Mouse (Mus musculus): ENCODE measurements around the gene Spata13.

The Spata13 gene

GRCm38 (mm10) chr14:60715686-60716085 lies 81.9 kb downstream of the Spata13 start:
- DNase-seq (ENCODE audit: low spot score): no peak

GRCm38 (mm10) chr14:60721304-60721703 lies 87.5 kb downstream of the Spata13 start:
- no peak for DNase-seq (ENCODE audit: low spot score)

GRCm38 (mm10) chr14:60721938-60722337 lies 88.1 kb downstream of the Spata13 start:
- DNase-seq (ENCODE audit: low spot score): no peak

- no peak for DNase-seq (ENCODE audit: low spot score)
Observed at GRCm38 (mm10) chr14:60726091-60726490, 92.3 kb downstream of the Spata13 start.

GRCm38 (mm10) chr14:60727130-60727529 lies 93.3 kb downstream of the Spata13 start:
- peak; percentile 31 for DNase-seq (ENCODE audit: low spot score)

- DNase-seq (ENCODE audit: low spot score): peak; percentile 79
Observed at GRCm38 (mm10) chr14:60732081-60732480, 98.3 kb downstream of the Spata13 start.

- DNase-seq (ENCODE audit: low spot score): no peak
Observed at GRCm38 (mm10) chr14:60732787-60733186, 99.0 kb downstream of the Spata13 start.

- DNase-seq (ENCODE audit: low spot score): no peak
Observed at GRCm38 (mm10) chr14:60733706-60734105, 99.9 kb downstream of the Spata13 start.

- DNase-seq (ENCODE audit: low spot score): no peak
Observed at GRCm38 (mm10) chr14:60735206-60735605, 101.4 kb downstream of the Spata13 start.

GRCm38 (mm10) chr14:60735848-60736547 lies 102.2 kb downstream of the Spata13 start:
- DNase-seq (ENCODE audit: low spot score): peak; percentile 45

GRCm38 (mm10) chr14:60736591-60737192 lies 102.9 kb downstream of the Spata13 start:
- peak; percentile 95 for DNase-seq (ENCODE audit: low spot score)

- peak; percentile 74 for DNase-seq (ENCODE audit: low spot score)
Observed at GRCm38 (mm10) chr14:60737202-60737611, 103.4 kb downstream of the Spata13 start.

- peak; percentile 67 for DNase-seq (ENCODE audit: low spot score)
Observed at GRCm38 (mm10) chr14:60738434-60738938, 104.7 kb downstream of the Spata13 start.

GRCm38 (mm10) chr14:60739155-60739554 lies 105.4 kb downstream of the Spata13 start:
- DNase-seq (ENCODE audit: low spot score): no peak

GRCm38 (mm10) chr14:60739616-60740015 lies 105.8 kb downstream of the Spata13 start:
- DNase-seq (ENCODE audit: low spot score): no peak

GRCm38 (mm10) chr14:60740507-60740906 lies 106.7 kb downstream of the Spata13 start:
- peak; percentile 37 for DNase-seq (ENCODE audit: low spot score)

- DNase-seq (ENCODE audit: low spot score): no peak
Observed at GRCm38 (mm10) chr14:60741033-60741432, 107.2 kb downstream of the Spata13 start.

GRCm38 (mm10) chr14:60741490-60741981 lies 107.7 kb downstream of the Spata13 start:
- peak; percentile 31 for DNase-seq (ENCODE audit: low spot score)

- DNase-seq (ENCODE audit: low spot score): no peak
Observed at GRCm38 (mm10) chr14:60743681-60744080, 109.9 kb downstream of the Spata13 start.

- no peak for DNase-seq (ENCODE audit: low spot score)
Observed at GRCm38 (mm10) chr14:60745201-60745600, 111.4 kb downstream of the Spata13 start.

- no peak for DNase-seq (ENCODE audit: low spot score)
Observed at GRCm38 (mm10) chr14:60746141-60746540, 112.3 kb downstream of the Spata13 start.

- no peak for DNase-seq (ENCODE audit: low spot score)
Observed at GRCm38 (mm10) chr14:60747154-60747870, 113.5 kb downstream of the Spata13 start.

- no peak for DNase-seq (ENCODE audit: low spot score)
Observed at GRCm38 (mm10) chr14:60749880-60750279, 116.1 kb downstream of the Spata13 start.
